Mouse (Mus musculus) spleen, postnatal 14 days (tissue): Measurements from ENCODE around the gene Agpat2.
A peak's percentile ranks its signal among the peaks of the same experiment; 100 is the strongest.

Experiments used
- DNase-seq, 2 experiments: peaks; one replicate each; pipeline ENCODE4 v3.0.0; 2021 to 2022; ENCODE audit warnings: low spot score in 2 of 2

The Agpat2 gene

GRCm38 (mm10) chr2:26575865-26576264, 28.4 kb downstream of the Agpat2 start:
- DNase-seq, result no peak

- DNase-seq, result no peak
Measured at GRCm38 (mm10) chr2:26575378-26575777, 28.8 kb downstream of the Agpat2 start.

GRCm38 (mm10) chr2:26574862-26575261, 29.4 kb downstream of the Agpat2 start:
- DNase-seq, result no peak

GRCm38 (mm10) chr2:26573807-26574206, 30.4 kb downstream of the Agpat2 start:
- no peak for DNase-seq

GRCm38 (mm10) chr2:26573396-26573795, 30.8 kb downstream of the Agpat2 start:
- DNase-seq, result no peak

GRCm38 (mm10) chr2:26571826-26572225, 32.4 kb downstream of the Agpat2 start:
- no peak for DNase-seq

- DNase-seq, result no peak
Measured at GRCm38 (mm10) chr2:26571400-26571799, 32.8 kb downstream of the Agpat2 start.

GRCm38 (mm10) chr2:26570034-26570433, 34.2 kb downstream of the Agpat2 start:
- DNase-seq, result no peak

- peak; percentile 30 to 53 for DNase-seq
Measured at GRCm38 (mm10) chr2:26566221-26566620, 38.0 kb downstream of the Agpat2 start.

- DNase-seq, result no peak
Measured at GRCm38 (mm10) chr2:26561351-26562016, 42.7 kb downstream of the Agpat2 start.

- DNase-seq, result no peak
Measured at GRCm38 (mm10) chr2:26560506-26560905, 43.7 kb downstream of the Agpat2 start.

- no peak for DNase-seq
Measured at GRCm38 (mm10) chr2:26556535-26556993, 47.7 kb downstream of the Agpat2 start.

- DNase-seq, result no peak
Measured at GRCm38 (mm10) chr2:26555076-26555475, 49.1 kb downstream of the Agpat2 start.

- DNase-seq, result no peak
Measured at GRCm38 (mm10) chr2:26553904-26554303, 50.3 kb downstream of the Agpat2 start.

GRCm38 (mm10) chr2:26552066-26552465, 52.2 kb downstream of the Agpat2 start:
- no peak for DNase-seq

- DNase-seq, result no peak
Measured at GRCm38 (mm10) chr2:26551446-26551845, 52.8 kb downstream of the Agpat2 start.

- no peak for DNase-seq
Measured at GRCm38 (mm10) chr2:26550777-26551176, 53.4 kb downstream of the Agpat2 start.

- DNase-seq, result no peak
Measured at GRCm38 (mm10) chr2:26550205-26550604, 54.0 kb downstream of the Agpat2 start.

GRCm38 (mm10) chr2:26549801-26550200, 54.4 kb downstream of the Agpat2 start:
- DNase-seq, result no peak

GRCm38 (mm10) chr2:26547481-26547880, 56.7 kb downstream of the Agpat2 start:
- no peak for DNase-seq

- no peak for DNase-seq
Measured at GRCm38 (mm10) chr2:26544265-26544664, 60.0 kb downstream of the Agpat2 start.

GRCm38 (mm10) chr2:26543768-26544167, 60.4 kb downstream of the Agpat2 start:
- DNase-seq, result no peak

- no peak for DNase-seq
Measured at GRCm38 (mm10) chr2:26543155-26543554, 61.1 kb downstream of the Agpat2 start.
